Mouse (Mus musculus): ENCODE data around the gene Pinlyp. TPM values are rescaled to one million over a fixed set of nuclear protein-coding genes. Genes with fewer than 3 reads are reported as not detected.

The Pinlyp gene
- polyA plus RNA-seq, 1 experiment from 2014 or later, result 0.19 TPM

- DNase-seq (ENCODE audit: low spot score), result no peak
- Histone ChIP-seq H3K4me2 (replicated peaks; ENCODE audit: low read depth, low read length) (peak overlapping the region; percentile 73), H3K9ac (replicated peaks; ENCODE audit: low read depth) (peak overlapping the region; percentile 77), H3K27me3 (replicated peaks; ENCODE audit: insufficient read depth, low read length) (no peaks in the 10 kb centered on the region), H3K9me3 (ENCODE audit: low read length) (no peaks in the 10 kb centered on the region), H3K36me3 (ENCODE audit: insufficient read depth, low read length) (peaks cover 4% of the 10 kb centered on the region; the same call in 1 of the 2 replicates), H3K27ac (ENCODE audit: low read length) (no peak overlapping the region), H3K4me1 (ENCODE audit: insufficient read depth, low read depth, low read length) (no peaks in the 10 kb centered on the region; the same call in 1 of the 2 replicates), H3K4me3 (ENCODE audit: low read depth, low read length) (peak overlapping the region; percentile 75)
- no peak for ATAC-seq
- WGBS, result 20% methylated on average over 13 of the region's 13 CpGs
- TF ChIP-seq CTCF (IDR thresholded peaks at IDR 0.05), result no peak
- no peak for TF ChIP-seq EP300 (IDR thresholded peaks at IDR 0.05)
These were observed 1.7 kb upstream of the Pinlyp start for GRCm38 (mm10) chr7:24547534-24548036.

GRCm38 (mm10) chr7:24546634-24547389 lies 894 bp upstream of the Pinlyp start:
- 2% methylated on average over 57 of the region's 57 CpGs for WGBS
- no peaks in the 10 kb centered on the region for H3K9me3 ChIP-seq (ENCODE audit: low read length)

GRCm38 (mm10) chr7:24544506-24544905 lies 1.4 kb downstream of the Pinlyp start:
- Histone ChIP-seq H3K4me3 (ENCODE audit: low read depth, low read length) (no peak overlapping the region), H3K4me2 (replicated peaks; ENCODE audit: low read depth, low read length) (no peak overlapping the region), H3K36me3 (ENCODE audit: insufficient read depth, low read length) (no peaks in the 10 kb centered on the region), H3K27ac (ENCODE audit: low read length) (no peak overlapping the region), H3K4me1 (ENCODE audit: insufficient read depth, low read depth, low read length) (no peaks in the 10 kb centered on the region; the same call in 1 of the 2 replicates), H3K9me3 (ENCODE audit: low read length) (no peaks in the 10 kb centered on the region), H3K27me3 (replicated peaks; ENCODE audit: insufficient read depth, low read length) (no peaks in the 10 kb centered on the region), H3K9ac (replicated peaks; ENCODE audit: low read depth) (no peak overlapping the region)
- DNase-seq (ENCODE audit: low spot score) (no peak), ATAC-seq (no peak)
- 83% methylated on average over 2 of the region's 2 CpGs for WGBS
- TF ChIP-seq EP300 (IDR thresholded peaks at IDR 0.05) (no peak), CTCF (IDR thresholded peaks at IDR 0.05) (peak; percentile 24)

More at GRCm38 (mm10) chr7:24546634-24547389, 894 bp upstream of the Pinlyp start:
- H3K27me3 ChIP-seq (replicated peaks; ENCODE audit: insufficient read depth, low read length), result no peaks in the 10 kb centered on the region
- DNase-seq (ENCODE audit: low spot score) (peak; percentile 100), ATAC-seq (peak; percentile 100)
- H3K27ac ChIP-seq (ENCODE audit: low read length), result peak overlapping the region; percentile 64
- H3K4me3 ChIP-seq (ENCODE audit: low read depth, low read length), result peak overlapping the region; percentile 75
- H3K4me2 ChIP-seq (replicated peaks; ENCODE audit: low read depth, low read length), result peak overlapping the region; percentile 73
- TF ChIP-seq EP300 (IDR thresholded peaks at IDR 0.05), result no peak
- TF ChIP-seq CTCF (IDR thresholded peaks at IDR 0.05), result no peak
- H3K9ac ChIP-seq (replicated peaks; ENCODE audit: low read depth), result peak overlapping the region; percentile 77
- H3K4me1 ChIP-seq (ENCODE audit: insufficient read depth, low read depth, low read length), result no peaks in the 10 kb centered on the region; the same call in 1 of the 2 replicates
- no peaks in the 10 kb centered on the region for H3K36me3 ChIP-seq (ENCODE audit: insufficient read depth, low read length)

GRCm38 (mm10) chr7:24539686-24540085 lies 6.2 kb downstream of the Pinlyp start:
- no peaks in the 10 kb centered on the region for H3K9me3 ChIP-seq (ENCODE audit: low read length)
- ATAC-seq (peak; percentile 6; the same call in 1 of the 2 replicates), DNase-seq (ENCODE audit: low spot score) (no peak)
- H3K4me3 ChIP-seq (ENCODE audit: low read depth, low read length), result no peak overlapping the region
- 79% methylated on average over 4 of the region's 4 CpGs for WGBS
- H3K4me2 ChIP-seq (replicated peaks; ENCODE audit: low read depth, low read length), result no peak overlapping the region
- H3K36me3 ChIP-seq (ENCODE audit: insufficient read depth, low read length), result no peaks in the 10 kb centered on the region; the same call in 1 of the 2 replicates
- no peak for TF ChIP-seq EP300 (IDR thresholded peaks at IDR 0.05)
- no peaks in the 10 kb centered on the region for H3K27me3 ChIP-seq (replicated peaks; ENCODE audit: insufficient read depth, low read length)
- H3K4me1 ChIP-seq (ENCODE audit: insufficient read depth, low read depth, low read length), result no peaks in the 10 kb centered on the region
- no peak overlapping the region for H3K27ac ChIP-seq (ENCODE audit: low read length)
- no peak overlapping the region for H3K9ac ChIP-seq (replicated peaks; ENCODE audit: low read depth)

- H3K4me1 ChIP-seq (ENCODE audit: insufficient read depth, low read depth, low read length), result no peaks in the 10 kb centered on the region
- H3K4me2 ChIP-seq (replicated peaks; ENCODE audit: low read depth, low read length), result no peak overlapping the region
- H3K27me3 ChIP-seq (replicated peaks; ENCODE audit: insufficient read depth, low read length), result no peaks in the 10 kb centered on the region
- H3K9ac ChIP-seq (replicated peaks; ENCODE audit: low read depth), result no peak overlapping the region
- H3K36me3 ChIP-seq (ENCODE audit: insufficient read depth, low read length), result peaks cover 7% of the 10 kb centered on the region; the same call in 1 of the 2 replicates
- no peak overlapping the region for H3K27ac ChIP-seq (ENCODE audit: low read length)
- no peak overlapping the region for H3K4me3 ChIP-seq (ENCODE audit: low read depth, low read length)
- TF ChIP-seq EP300 (IDR thresholded peaks at IDR 0.05) (no peak), CTCF (IDR thresholded peaks at IDR 0.05) (no peak)
- H3K9me3 ChIP-seq (ENCODE audit: low read length), result no peaks in the 10 kb centered on the region
- 80% methylated on average over 5 of the region's 5 CpGs for WGBS
- no peak for DNase-seq (ENCODE audit: low spot score)
- no peak for ATAC-seq
These were observed 7.2 kb downstream of the Pinlyp start for GRCm38 (mm10) chr7:24538701-24539100.

- Histone ChIP-seq H3K9ac (replicated peaks; ENCODE audit: low read depth) (no peak overlapping the region), H3K4me2 (replicated peaks; ENCODE audit: low read depth, low read length) (no peak overlapping the region), H3K27ac (ENCODE audit: low read length) (no peak overlapping the region), H3K27me3 (replicated peaks; ENCODE audit: insufficient read depth, low read length) (no peaks in the 10 kb centered on the region), H3K4me1 (ENCODE audit: insufficient read depth, low read depth, low read length) (no peaks in the 10 kb centered on the region), H3K4me3 (ENCODE audit: low read depth, low read length) (no peak overlapping the region), H3K36me3 (ENCODE audit: insufficient read depth, low read length) (peaks cover 8% of the 10 kb centered on the region; the same call in 1 of the 2 replicates), H3K9me3 (ENCODE audit: low read length) (no peaks in the 10 kb centered on the region)
- no peak for TF ChIP-seq EP300 (IDR thresholded peaks at IDR 0.05)
- TF ChIP-seq CTCF (IDR thresholded peaks at IDR 0.05), result peak; percentile 20; the same call in 1 of the 2 replicates
- DNase-seq (ENCODE audit: low spot score) (no peak), ATAC-seq (no peak)
- 36% methylated on average over 5 of the region's 5 CpGs for WGBS
These were observed 7.8 kb downstream of the Pinlyp start for GRCm38 (mm10) chr7:24538154-24538553.
